Mouse (Mus musculus): ENCODE measurements at regions not wholly inside any gene's neighbourhood (a gene's known extent, or its start where the extent isn't known, plus 50 kb on each side); places are given as distances from the start of the nearest gene placed in this dataset.

GRCm38 (mm10) chr11:114258218-114258617 lies 191.4 kb upstream of the Sdk2 start:
- no peak for DNase-seq (ENCODE audit: low spot score)

- DNase-seq (ENCODE audit: low spot score), result no peak
These were observed 190.9 kb upstream of the Sdk2 start for GRCm38 (mm10) chr11:114257756-114258155.

DNA sequence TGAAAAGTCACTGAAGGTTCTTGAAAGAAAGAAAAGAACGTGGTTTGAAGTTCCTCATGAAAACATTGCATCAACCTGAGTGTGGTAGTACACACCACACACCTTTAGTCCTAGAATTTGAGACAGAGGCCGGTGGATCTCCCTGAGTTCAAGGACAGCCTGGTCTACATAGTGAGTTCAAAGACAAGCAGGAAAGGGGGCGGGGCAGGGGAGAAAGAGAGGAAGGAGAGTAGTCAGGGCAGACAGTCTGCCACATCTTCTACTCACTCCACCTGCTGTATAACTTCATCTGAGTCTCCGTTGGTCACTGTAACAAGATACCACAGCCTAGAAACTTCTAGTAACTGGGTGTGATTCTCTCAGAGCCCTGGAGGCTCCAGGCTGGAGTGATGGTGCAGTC lies 190.2 kb upstream of the Sdk2 start:
- DNase-seq (ENCODE audit: low spot score), result no peak

GRCm38 (mm10) chr11:114254344-114254743 lies 187.5 kb upstream of the Sdk2 start:
- no peak for DNase-seq (ENCODE audit: low spot score)

- peak; percentile 11 for DNase-seq (ENCODE audit: low spot score)
These were observed 184.8 kb upstream of the Sdk2 start for GRCm38 (mm10) chr11:114251614-114252013.

- peak; percentile 20 for DNase-seq (ENCODE audit: low spot score)
These were observed 182.4 kb upstream of the Sdk2 start for GRCm38 (mm10) chr11:114249215-114249614.

DNA sequence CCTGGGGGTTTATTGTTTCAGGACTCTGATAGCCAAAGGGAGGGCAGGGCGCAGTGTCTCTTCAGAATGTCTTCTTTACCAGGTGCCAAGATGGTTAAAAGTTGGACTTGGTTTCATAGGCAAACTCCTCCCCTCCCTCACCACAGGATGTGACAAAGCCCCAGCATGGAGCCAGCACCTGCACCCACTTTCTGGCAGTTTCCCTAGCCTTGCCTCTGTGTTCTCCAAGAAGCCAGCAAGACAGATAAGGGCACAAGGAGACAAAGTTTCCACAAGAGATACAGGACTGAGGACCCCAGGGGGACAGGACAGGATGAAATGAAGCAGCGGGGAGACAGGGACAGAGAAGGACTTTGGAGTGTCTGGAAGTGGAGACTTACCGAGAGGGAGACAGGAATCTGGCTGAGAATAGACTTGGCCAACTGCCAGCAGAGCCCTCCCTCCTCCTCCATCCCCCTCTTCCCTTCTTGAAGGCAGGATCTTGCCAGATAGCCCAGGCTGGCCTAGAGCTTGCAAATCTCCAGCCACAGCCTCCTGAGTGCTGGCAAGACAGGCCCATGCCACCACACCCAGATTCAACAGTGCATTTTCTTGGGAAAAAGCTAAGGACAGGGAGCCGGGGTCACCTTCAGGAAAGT lies 181.5 kb upstream of the Sdk2 start:
- DNase-seq (ENCODE audit: low spot score), result no peak

DNA sequence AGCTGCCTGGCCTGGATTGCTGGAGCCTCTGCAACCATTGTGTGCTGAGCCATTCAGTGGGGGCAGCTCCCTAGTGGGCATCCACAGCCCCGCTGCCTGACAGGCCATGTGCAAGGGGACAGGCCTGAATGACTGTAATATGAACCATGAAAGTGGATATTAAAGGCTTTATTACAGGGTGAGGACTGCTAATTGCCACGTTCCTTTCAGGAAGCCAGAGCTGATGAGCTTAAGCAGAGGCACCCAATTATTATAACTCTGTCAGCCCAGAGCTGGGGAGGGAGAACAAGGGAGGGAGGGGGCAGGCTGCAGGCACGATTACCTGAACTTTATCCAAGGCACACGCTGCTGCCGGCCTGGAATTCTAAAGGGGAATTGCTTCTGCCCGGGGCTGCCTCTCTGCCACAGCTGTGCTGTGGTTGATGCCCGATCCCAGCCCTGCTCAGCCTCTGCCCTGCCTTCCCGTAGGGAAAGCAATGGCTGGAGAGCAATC lies 172.5 kb upstream of the Sdk2 start:
- no peak for DNase-seq (ENCODE audit: low spot score)

- DNase-seq (ENCODE audit: low spot score), result no peak
These were observed 172.0 kb upstream of the Sdk2 start for GRCm38 (mm10) chr11:114238801-114239200.

DNA sequence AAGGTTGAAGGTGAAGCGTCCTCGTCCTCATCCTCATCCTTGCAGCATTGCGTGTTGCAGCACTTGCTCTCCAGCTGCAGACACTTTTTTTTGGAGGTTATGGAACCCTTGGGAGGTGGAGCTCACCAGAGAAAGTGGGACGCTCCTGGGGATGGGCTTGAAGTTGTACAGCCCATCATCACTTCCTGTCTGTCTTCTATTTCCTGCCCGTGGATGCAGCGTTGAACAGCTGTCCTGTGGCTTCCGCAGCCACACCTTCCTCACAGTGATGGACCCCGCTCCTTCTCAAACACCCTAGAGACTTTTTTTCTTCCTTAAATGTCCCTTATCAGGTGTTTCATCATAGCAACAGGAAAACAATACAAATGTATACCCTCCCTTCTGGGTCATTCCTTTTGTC lies 171.5 kb upstream of the Sdk2 start:
- DNase-seq (ENCODE audit: low spot score), result no peak

GRCm38 (mm10) chr11:114234542-114234910 lies 167.7 kb upstream of the Sdk2 start:
- no peak for DNase-seq (ENCODE audit: low spot score)

DNA sequence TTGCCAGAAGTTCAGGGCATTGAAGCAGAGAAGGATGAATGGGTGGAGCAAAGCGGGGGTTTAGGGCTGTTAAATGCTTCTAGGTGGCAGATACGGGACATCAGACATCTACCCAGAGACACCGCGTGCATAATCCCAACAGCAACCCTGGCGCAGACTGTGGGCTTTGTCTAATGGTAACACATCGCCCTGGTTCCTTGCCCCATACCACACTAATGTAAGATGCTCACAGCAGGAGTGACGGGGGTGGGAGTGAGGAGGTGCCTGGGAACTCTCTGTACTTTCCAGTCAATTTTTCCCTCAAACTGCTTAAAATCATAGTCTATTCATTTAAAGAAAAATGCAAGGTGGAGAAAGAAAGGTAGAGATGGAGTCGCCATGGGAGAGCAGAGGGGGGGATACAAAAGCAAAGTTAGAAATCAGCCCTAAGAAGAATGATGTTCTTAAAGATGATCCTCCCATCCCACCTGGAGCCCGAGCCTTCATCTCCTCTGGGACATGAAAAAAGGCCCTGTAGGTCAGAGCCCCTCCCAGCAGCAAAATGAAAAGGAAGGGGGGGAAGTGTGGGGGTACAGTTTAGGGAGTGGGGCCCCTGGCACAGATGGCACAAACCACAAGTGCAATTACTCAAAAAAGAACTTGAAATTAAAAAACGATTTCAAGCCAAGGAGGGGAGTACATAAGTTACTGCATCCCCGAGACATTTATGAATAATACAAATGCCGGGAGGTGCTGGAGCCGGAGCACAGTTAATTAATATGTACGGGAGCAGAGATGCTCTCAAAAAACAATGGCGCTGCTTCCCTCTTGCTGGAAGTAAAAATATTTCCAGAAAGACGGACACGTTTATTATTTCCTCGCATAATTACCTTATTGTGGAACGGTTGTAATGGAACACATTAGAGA lies 167.0 kb upstream of the Sdk2 start:
- DNase-seq (ENCODE audit: low spot score), result no peak

DNA sequence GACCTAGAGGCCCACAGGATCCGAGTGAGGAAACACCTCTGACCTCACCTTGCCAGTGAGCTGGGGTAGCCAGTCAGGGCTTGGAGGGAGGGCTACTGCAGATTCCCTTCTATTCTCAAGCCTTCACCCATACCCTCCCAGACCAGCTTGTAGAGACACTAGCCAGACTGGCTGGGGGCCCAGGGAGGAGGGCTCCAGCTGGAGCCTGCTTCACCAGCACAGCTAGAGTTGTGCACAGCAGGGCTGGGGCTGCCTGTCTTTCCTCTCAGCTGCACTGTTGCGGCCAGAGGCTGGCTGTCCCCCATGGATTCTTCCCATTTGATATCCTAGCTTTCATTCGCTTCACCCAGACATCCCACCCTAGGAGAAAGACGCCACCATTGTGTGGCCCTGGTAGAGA lies 165.0 kb upstream of the Sdk2 start:
- DNase-seq (ENCODE audit: low spot score), result no peak

DNA sequence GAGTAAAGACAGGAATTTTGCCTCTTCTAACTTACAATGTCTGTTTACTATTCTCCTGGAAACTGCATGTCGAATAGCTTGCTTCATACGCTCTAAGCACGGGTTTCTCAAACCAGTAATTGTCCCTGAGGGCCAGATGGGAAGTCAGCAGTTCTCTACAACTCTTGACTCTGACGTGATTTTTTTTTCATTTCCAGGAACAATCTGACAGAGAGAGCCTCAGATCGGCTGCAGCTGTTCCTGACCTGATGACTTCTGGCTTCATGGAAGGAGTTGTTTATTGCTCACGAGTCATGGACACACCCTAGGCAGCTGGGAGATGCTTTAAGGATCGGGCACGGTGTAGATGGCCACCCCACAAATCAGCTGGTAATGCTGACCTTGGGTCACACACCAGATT lies 162.9 kb upstream of the Sdk2 start:
- DNase-seq (ENCODE audit: low spot score), result no peak

- no peak for DNase-seq (ENCODE audit: low spot score)
These were observed 162.3 kb upstream of the Sdk2 start for GRCm38 (mm10) chr11:114229196-114229595.

DNA sequence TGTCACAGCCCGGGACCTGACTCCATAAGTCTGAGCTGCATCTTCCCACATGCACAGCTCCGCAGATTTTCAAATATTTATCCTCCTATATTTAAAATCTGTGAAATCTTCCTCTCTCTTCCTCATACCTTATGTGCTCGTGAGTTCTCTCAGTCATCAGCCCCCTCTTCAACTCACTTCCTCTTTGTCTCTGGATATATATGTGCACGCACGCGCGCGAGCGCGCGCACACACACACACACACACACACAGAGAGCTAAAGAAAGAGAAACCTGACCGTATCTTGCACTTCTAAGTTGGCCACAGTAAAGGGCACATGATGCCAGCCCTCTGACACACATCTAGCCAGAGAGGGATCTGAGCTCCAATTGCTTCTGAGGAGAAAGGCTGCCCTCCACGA lies 159.7 kb upstream of the Sdk2 start:
- no peak for DNase-seq (ENCODE audit: low spot score)

GRCm38 (mm10) chr11:114224706-114225105 lies 157.9 kb upstream of the Sdk2 start:
- DNase-seq (ENCODE audit: low spot score), result no peak

- no peak for DNase-seq (ENCODE audit: low spot score)
These were observed 156.2 kb upstream of the Sdk2 start for GRCm38 (mm10) chr11:114223061-114223460.

DNA sequence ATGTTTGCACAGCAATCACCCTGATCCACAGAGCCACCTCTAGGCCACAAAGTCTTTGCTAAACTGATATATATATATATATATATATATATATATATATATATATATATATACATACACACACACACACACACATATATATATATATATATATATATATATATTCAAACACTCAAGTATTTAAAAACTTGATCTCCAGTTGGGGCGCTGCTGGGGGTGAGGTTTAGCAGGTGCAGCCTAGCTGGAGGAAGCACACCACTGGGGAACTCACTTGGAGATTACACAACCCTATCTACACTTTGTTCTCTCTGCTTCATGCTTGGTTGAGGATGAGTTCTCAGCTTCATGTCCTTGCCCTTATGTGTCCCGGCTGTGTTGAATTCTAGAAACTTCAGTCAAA lies 153.6 kb upstream of the Sdk2 start:
- DNase-seq (ENCODE audit: low spot score), result no peak

DNA sequence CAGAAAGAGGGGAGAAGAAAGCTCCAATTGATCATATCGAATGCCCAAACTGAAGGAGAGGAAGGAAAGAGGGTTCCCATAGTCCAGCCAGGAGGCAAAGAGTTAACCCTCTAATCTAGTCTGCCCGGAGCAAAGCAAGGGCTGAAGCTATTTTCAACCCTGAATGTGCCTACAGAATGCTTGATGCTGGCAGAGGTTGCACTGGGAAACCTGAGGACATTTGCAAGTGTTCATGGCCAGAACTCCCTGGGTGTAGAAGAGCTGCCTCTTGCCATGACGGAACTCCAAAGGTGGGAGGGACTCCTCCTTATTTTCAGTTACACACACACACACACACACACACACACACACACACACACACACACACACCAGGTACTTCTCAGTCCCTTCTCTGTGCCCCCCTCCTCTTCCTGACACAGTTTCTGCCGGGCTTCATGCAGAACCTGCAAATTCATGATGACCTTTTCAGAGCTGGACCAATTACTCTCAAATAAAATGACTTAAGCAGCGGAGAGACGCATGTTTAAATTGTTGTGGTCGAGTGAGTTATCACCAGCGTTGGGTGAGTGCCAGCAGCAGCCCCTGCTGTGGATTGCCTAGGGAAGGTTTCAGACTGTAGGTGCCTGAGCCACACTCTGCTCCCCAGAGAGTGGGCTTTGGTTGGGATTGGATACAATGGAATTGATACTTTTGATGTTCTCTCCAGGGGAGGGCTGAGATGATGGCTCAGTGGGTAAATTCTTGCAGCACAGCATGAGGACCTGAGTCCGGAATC lies 152.1 kb upstream of the Sdk2 start:
- DNase-seq (ENCODE audit: low spot score), result no peak

DNA sequence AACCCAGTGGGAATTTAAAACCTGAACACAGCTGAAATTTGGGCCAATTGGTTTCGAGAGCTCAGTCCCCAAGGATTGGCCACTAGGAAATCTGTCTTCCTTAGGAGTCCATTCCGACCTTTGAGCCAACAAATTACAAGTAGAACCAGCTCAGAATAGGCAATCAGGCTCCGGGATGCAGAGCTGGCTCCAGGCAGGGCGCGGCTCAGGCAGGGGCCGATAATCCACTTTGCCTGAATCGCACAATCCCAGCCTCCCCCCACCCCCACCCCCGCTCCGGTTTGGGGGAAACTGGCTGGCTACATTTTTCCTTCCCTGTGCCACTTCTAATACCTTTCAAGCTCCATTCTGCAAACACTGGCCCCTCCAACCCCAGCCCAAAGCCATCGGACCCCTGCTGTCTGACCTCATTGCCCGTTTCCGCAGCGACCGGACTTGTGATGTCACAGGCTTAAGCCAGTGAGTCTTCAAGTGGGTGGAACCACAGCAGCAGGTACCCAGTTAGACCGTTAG lies 150.5 kb upstream of the Sdk2 start:
- no peak for DNase-seq (ENCODE audit: low spot score)

GRCm38 (mm10) chr11:114216493-114216892 lies 149.6 kb upstream of the Sdk2 start:
- DNase-seq (ENCODE audit: low spot score), result no peak
